ENCODE assay signal across 12 mouse cellular contexts in genomic region chr2:145681626-145682025, GRCm38 (mm10). TPM values are rescaled to one million over a fixed set of nuclear protein-coding genes. Genes with fewer than 3 reads are reported as not detected.
"Had no signal": no experiment of that assay in that cellular context is flagged by ENCODE, and none has a peak within 500 bp of the region (broad histone marks: within the 10 kb centered on the region; RNA-seq: fewer than 3 reads in every experiment).

No protein-coding gene starts in this region.

- H3K9me3 ChIP-seq: limb, embryonic 15.5 days; liver, embryonic 12.5 days had no signal

- H3K27ac ChIP-seq: limb, embryonic 15.5 days; midbrain, embryonic 12.5 days had no signal

- H3K9ac ChIP-seq: limb, embryonic 15.5 days; liver, embryonic 12.5 days; midbrain, embryonic 12.5 days had no signal

- H3K27me3 ChIP-seq: limb, embryonic 15.5 days; liver, embryonic 12.5 days had no signal

- H3K4me2 ChIP-seq: limb, embryonic 15.5 days; liver, embryonic 12.5 days; midbrain, embryonic 12.5 days had no signal

- ATAC-seq: inflammation-experienced regulatory T-cells, adult 6 months; liver, embryonic 12.5 days; midbrain, embryonic 16.5 days had no signal

- DNase-seq: kidney, adult 18-20 months; kidney, postnatal 25 days; layer of hippocampus, adult 9-11 months; layer of hippocampus, postnatal 36 days; lung, postnatal 14 days; right cerebral cortex, adult 18-20 months had no signal

- H3K4me3 ChIP-seq: limb, embryonic 15.5 days; liver, embryonic 12.5 days; midbrain, embryonic 12.5 days had no signal

- H3K4me1 ChIP-seq: liver, embryonic 12.5 days had no signal

- H3K36me3 ChIP-seq: limb, embryonic 15.5 days; liver, embryonic 12.5 days; midbrain, embryonic 12.5 days had no signal

RNA-seq across cellular contexts. Expression of gene Rin2, which starts 6.6 kb away (rescaled TPM):
- total RNA-seq: megakaryocyte-erythroid progenitor cell, adult 5-6 weeks had no signal
